Mouse (Mus musculus) spleen, adult 2 months (tissue): ENCODE measurements around the gene Phf11b. TPM values are rescaled to one million over a fixed set of nuclear protein-coding genes. Genes with fewer than 3 reads are reported as not detected.
"Not testable (repeated sequence)": the region's sequence is repeated elsewhere in the genome, so short reads cannot be mapped to it uniquely, and the experiment has no call there.

Experiments
- DNase-seq, 2 experiments: peaks; one replicate each; pipeline versions ENCODE4 v3.0.0 to v3.0.0-alpha.2; 2012 to 2021; ENCODE audit warnings: low spot score in 2 of 2, low read depth in 1 of 2
- H3K27ac ChIP-seq: fragments of 200-500 bp; 2 replicates; pipeline ENCODE4 v1.5.1; 2012; ENCODE audit warnings: low read length, inconsistent platforms; ENCODE audit not compliant: insufficient read depth
- H3K27me3 ChIP-seq: fragments of 200-500 bp; 2 replicates; pipeline ENCODE4 v1.6.1; 2012; ENCODE audit warnings: mild to moderate bottlenecking, moderate library complexity, low read length, inconsistent platforms; ENCODE audit not compliant: control insufficient read depth, insufficient read depth
- H3K36me3 ChIP-seq: fragments of 200-500 bp; 2 replicates; pipeline ENCODE4 v1.6.1; 2012; ENCODE audit warnings: mild to moderate bottlenecking, low read length, inconsistent platforms; ENCODE audit not compliant: control insufficient read depth, insufficient read depth
- H3K4me1 ChIP-seq: fragments of 200-500 bp; 2 replicates; pipeline ENCODE4 v1.6.1; 2011; ENCODE audit warnings: inconsistent platforms; ENCODE audit not compliant: control insufficient read depth, insufficient read depth, insufficient read length
- H3K4me3 ChIP-seq: fragments of 200-500 bp; 2 replicates; pipeline ENCODE4 v1.5.1; 2011; ENCODE audit warnings: mild to moderate bottlenecking, inconsistent platforms; ENCODE audit not compliant: insufficient read depth, insufficient read length; ENCODE audit errors: extremely low read depth
- CTCF ChIP-seq: fragments of 200-500 bp; IDR thresholded peaks from 2 replicates; pipeline ENCODE4 v1.5.1; 2011; ENCODE audit warnings: mild to moderate bottlenecking, inconsistent platforms; ENCODE audit not compliant: insufficient read depth, insufficient read length, insufficient replicate concordance; ENCODE audit errors: extremely low read depth
- POLR2A ChIP-seq: fragments of 200-500 bp; IDR thresholded peaks from 2 replicates; pipeline ENCODE4 v1.6.1; 2011; ENCODE audit warnings: low read depth, low read length, inconsistent platforms
- WGBS: fragments of 180-500 bp; shearing (Covaris S2); methylation state at CpG from one replicate; pipeline ENCODE4 v1.1.7; 2018; 5-methylcytosine and 5-hydroxymethylcytosine counted together
- polyA plus RNA-seq: library from polyadenylated mRNA; depleted of rRNA; stranded (reverse); fragments of >200 nt; gene quantifications from 2 replicates; pipeline ENCODE4 v1.2.3, GENCODE M21; 2012; rRNA removed

Gene Phf11b
- polyA plus RNA-seq: 4.6 and 4.9 TPM in 2 replicates

DNA sequence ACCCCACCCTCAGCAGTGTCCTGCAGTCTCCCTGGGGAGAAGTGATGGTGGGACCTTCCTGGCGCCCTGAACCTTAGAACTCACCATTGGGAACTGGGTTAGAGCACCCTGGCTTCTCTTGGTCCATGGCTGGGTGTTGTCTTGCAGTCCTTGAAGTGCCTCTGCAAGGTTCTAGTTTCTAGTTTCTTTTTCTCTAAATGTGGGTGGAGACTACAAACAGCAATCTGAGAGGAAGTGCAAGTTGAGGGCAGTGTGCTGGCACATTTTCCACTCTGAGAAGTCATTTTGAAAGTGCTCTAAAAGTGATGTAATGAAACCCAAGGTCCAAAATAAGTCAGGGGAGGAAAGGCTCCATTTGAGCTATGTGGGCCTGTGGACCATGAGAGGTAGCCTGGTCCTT lies at the start of gene Phf11b:
Phf11b (minus strand) TSS at position 163 of the 400 bp plus-strand sequence.
- not testable (repeated sequence) for H3K4me1 ChIP-seq, H3K27me3 ChIP-seq, H3K36me3 ChIP-seq
- peak; percentile 38 to 54 for DNase-seq
- WGBS: 52% methylated on average over 1 of the region's 1 CpGs
- peak within 1 kb of the TSS; percentile 64 for H3K4me3 ChIP-seq
- peak; percentile 12; the same call in 1 of the 2 replicates for TF ChIP-seq POLR2A
- peak within 1 kb of the TSS; percentile 85 for H3K27ac ChIP-seq

DNA sequence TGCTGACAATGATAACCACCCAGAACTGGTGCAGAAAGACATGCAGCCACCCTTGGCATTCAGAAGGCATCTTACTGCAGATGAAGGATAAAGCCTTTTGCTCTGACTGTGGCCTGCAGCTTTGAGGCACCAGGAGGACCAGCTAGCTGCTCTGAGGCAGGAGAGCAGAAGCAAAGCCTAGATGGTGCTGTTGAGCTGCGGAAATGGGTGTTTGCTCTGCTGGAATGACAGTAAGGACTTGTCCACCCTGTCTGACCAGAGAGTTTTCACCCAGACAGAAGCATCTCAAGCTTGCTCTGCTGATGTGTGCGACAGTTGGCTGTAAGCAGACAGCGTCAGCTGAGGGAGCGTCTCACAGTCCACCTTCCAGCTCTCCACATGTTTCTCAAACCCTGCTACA lies 49.0 kb upstream of the Phf11b start:
- DNase-seq, H3K4me1 ChIP-seq, H3K27me3 ChIP-seq, H3K27ac ChIP-seq, H3K36me3 ChIP-seq, H3K4me3 ChIP-seq: not testable (repeated sequence)
- WGBS: 98% methylated on average over 4 of the region's 4 CpGs

DNA sequence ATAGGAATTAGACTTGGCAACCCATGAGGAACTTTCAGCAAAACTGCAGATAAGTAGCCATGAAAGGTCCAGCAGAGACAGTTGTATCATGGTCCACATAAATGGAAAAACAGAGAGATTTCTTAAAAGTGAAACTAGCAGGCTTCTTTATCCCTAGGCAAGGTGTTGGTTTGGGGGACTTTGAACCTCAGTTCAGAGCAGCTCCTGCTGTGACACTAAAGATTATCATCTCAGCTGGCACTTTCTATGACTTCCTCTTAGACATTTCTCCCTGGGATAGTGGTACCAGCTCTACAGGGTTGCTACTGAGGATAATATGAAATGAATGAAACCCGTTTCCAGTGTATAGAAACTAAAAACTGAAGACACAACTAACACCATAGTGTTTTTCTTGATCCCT lies 48.4 kb upstream of the Phf11b start:
- WGBS: 85% methylated on average over 1 of the region's 1 CpGs
- no peak for DNase-seq
- Histone ChIP-seq H3K4me1 (no peaks in the 10 kb centered on the region), H3K36me3 (peaks cover 8% of the 10 kb centered on the region), H3K4me3 (no peak overlapping the region), H3K27ac (no peak overlapping the region), H3K27me3 (no peaks in the 10 kb centered on the region)
- TF ChIP-seq POLR2A (no peak), CTCF (no peak)

DNA sequence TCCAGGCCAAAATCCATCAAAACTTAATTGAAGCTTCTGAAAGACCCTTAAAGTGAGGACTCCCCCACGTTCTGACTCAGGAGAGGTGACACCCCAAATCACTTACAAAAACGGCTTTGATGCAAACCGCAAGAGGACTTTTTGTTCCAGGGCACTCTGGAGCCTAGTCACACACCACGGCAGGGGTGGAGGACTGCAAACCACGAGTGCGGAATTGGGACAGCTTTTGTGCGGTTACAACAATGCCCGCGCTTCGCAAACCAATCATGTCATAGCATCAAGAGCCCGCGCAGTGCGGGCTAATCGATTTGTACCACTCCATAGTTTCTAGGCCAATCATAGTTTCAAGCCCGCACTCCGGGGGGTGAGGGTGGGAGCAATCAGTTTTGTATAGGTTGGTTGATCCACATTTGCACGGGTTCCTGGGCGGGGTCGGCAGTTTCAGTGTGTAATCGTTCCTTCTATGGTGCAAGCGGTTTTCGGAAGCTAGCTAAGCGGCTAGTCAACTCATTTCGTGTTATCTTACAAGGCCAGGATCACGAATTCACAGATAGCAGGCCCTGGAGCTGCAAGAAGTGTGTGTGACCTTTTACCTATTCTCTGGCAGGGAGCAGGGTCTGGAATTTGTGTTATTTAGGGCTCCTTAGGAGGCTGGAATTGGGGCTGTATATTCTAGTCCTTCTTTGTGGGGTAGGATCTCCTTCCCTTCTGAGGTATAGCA lies 29.4 kb upstream of the Phf11b start:
- no peaks in the 10 kb centered on the region for H3K4me1 ChIP-seq
- 93% methylated on average over 25 of the region's 25 CpGs for WGBS
- no peak for DNase-seq
- H3K27me3 ChIP-seq: no peaks in the 10 kb centered on the region
- TF ChIP-seq CTCF: no peak
- TF ChIP-seq POLR2A: no peak
- H3K4me3 ChIP-seq: no peak overlapping the region
- H3K27ac ChIP-seq: no peak overlapping the region
- H3K36me3 ChIP-seq: no peaks in the 10 kb centered on the region

DNA sequence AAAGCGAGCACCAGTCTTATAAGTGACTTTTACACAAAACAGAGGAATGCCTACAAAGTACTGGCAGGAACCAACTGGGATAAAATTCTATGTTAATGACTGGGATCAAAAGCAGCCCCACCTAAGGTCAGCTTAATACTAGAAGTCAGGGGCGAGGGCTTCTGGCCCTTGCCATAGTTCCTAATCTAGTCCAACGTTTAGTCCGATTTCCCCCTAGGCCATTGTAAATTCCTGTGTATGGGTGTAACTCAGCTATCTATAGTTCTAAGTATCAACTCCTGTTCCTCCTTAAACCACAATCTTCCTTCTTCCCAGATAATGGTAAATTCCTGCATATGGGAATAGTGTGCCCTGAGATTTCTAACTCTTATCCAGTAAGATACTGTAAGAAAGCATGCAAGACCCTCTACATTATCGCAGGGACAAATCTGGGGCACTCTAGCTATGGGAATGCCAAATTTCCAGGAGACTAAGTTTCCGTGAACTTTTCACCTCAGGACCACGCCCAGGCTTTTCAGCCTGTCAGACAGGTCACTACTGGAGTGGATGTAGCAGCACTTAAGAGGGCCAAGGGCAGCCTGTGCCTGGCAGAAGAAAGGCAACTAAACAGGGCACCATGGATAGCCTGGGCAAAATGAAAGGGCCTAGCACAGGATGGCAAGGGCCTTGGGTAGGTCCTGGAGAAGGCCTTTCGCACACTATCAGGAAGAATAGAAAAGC lies 25.4 kb upstream of the Phf11b start:
- H3K27ac ChIP-seq: no peak overlapping the region
- TF ChIP-seq POLR2A (no peak), CTCF (no peak)
- no peaks in the 10 kb centered on the region for H3K27me3 ChIP-seq
- no peaks in the 10 kb centered on the region; the same call in 1 of the 2 replicates for H3K4me1 ChIP-seq
- H3K4me3 ChIP-seq: no peak overlapping the region
- 89% methylated on average over 8 of the region's 8 CpGs for WGBS
- DNase-seq: no peak
- no peaks in the 10 kb centered on the region for H3K36me3 ChIP-seq

DNA sequence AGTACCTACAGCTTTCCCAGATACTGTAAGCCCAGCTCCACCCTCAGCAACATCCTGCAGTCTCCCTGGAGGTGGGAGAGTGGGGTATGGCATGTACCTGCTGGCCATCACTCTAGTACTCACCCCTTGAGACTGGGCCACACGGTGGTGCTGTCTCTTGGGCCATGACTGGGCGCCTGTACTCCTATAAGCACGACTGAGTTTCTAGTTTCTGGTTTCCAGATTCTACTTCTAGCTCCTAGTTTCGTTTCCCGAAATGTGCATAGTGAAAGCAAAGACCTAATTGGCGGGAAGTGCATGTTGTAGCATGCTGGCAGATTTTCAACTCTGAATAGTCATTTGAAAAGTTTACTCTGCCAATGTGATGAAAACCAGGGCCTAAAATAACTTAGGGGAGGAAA lies 24.1 kb upstream of the Phf11b start, which contains the start of gene Phf11d:
Phf11d (minus strand) TSS at position 227 of the 401 bp plus-strand sequence.
- Histone ChIP-seq H3K27ac (peak within 1 kb of the TSS; percentile 76), H3K27me3 (no peaks in the 10 kb centered on the region), H3K36me3 (no peaks in the 10 kb centered on the region), H3K4me3 (peak within 1 kb of the TSS; percentile 48), H3K4me1 (no peaks in the 10 kb centered on the region; the same call in 1 of the 2 replicates)
- 62% methylated on average over 6 of the region's 6 CpGs for WGBS
- DNase-seq: peak in 1 of 2 experiments; percentile 11
- no peak for TF ChIP-seq CTCF
- TF ChIP-seq POLR2A: no peak

DNA sequence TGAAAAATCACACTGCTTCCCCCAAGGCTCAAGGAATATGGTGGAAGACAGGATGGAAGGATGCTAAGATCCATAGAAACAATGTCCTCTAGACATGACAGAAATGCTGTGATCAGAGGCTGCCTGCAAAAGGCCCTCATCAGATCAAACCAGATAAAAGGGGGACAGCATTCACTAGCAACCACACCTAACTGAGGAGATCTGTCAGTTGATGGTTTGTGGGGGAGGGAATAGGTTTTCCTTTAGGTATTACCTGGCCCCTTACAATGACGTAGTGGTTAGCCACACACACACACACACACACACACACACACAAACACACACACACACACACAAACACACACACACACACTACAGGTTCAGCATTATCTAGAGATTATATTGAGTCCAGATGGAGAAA lies 1.6 kb downstream of the Phf11b start:
- H3K4me1 ChIP-seq: peaks cover 3% of the 10 kb centered on the region; the same call in 1 of the 2 replicates
- WGBS: 40% methylated on average over 1 of the region's 1 CpGs
- no peak for DNase-seq
- no peak overlapping the region for H3K27ac ChIP-seq
- no peaks in the 10 kb centered on the region for H3K27me3 ChIP-seq
- no peak overlapping the region for H3K4me3 ChIP-seq
- no peaks in the 10 kb centered on the region for H3K36me3 ChIP-seq
- TF ChIP-seq CTCF: no peak
- TF ChIP-seq POLR2A: no peak

DNA sequence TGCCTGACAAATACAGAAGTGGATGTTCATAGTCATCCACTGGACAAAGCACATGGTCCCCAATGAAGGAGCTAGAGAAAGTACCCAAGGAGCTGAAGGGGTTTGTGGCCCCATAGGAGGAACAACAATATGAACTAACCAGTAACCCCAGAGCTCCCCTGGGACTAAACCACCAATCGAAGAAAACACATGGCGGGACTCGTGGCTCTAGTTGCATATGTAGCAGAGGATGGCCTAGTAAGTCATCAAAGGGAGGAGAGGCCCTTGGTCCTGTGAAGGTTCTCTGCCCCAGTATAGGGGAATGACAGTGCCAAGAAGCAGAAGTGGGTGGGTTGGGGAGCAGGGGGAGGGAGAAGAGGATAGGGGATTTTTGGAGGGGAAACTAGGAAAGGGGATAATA lies 5.1 kb downstream of the Phf11b start:
- not testable (repeated sequence) for H3K4me3 ChIP-seq
- 32% methylated on average over 3 of the region's 3 CpGs for WGBS

More for the DNA sequence above, 5.1 kb downstream of the Phf11b start:
- not testable (repeated sequence) for H3K27ac ChIP-seq, H3K27me3 ChIP-seq, H3K4me1 ChIP-seq, H3K36me3 ChIP-seq, DNase-seq
